Mouse (Mus musculus) G1E (cell line): ENCODE measurements around the gene Hspbap1.

Experiments
- CTCF ChIP-seq: IDR thresholded peaks from 2 replicates; pipeline ENCODE4 v1.5.1; 2012; ENCODE audit warnings: low read depth, low read length, inconsistent platforms, mixed read lengths
- GATA1 ChIP-seq: IDR thresholded peaks from 2 replicates; pipeline ENCODE4 v1.6.1; 2012; ENCODE audit warnings: borderline replicate concordance, low read length, inconsistent platforms, mixed read lengths
- GATA2 ChIP-seq: IDR thresholded peaks from 2 replicates; pipeline ENCODE4 v1.6.1; 2012; ENCODE audit warnings: low read depth, low read length, inconsistent platforms, borderline replicate concordance
- TAL1 ChIP-seq: conservative IDR thresholded peaks from 2 replicates; pipeline ENCODE4 v1.6.1; 2012; ENCODE audit warnings: low read depth, low read length, inconsistent platforms, mixed read lengths

DNA sequence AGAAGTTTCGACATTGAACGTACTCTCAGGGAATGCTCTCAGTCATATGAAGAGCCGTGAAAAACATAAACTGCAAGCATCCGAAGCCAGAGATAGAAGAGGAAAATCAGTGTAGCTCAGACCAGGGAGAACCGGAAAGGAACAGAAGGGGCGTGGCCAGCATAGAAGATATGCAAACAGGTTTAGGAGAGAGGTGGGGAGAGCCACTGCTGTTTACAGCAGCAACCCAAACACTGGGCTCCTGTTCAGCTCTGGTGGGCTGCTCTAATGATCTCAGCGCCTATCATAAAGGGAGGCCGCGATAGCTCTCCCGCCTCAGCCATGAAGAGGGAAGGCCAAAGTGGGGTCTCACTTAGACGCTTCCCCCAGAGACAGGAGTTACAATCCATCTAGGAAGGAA, 97.6 kb downstream of the Hspbap1 start:
- TF ChIP-seq CTCF, result no peak
- TF ChIP-seq GATA1, result no peak
- TF ChIP-seq TAL1, result no peak
- TF ChIP-seq GATA2, result no peak
